Mouse (Mus musculus) heart, embryonic 11.5 days (tissue): Measurements from ENCODE around the gene Dgkg. TPM values are rescaled to one million over a fixed set of nuclear protein-coding genes. Genes with fewer than 3 reads are reported as not detected.

ENCODE experiments used
- ATAC-seq: fragments of 200-750 bp; cut with Nextera tagmentation; replicated peaks from 2 replicates; pipeline ENCODE4 v1.8.0; 2017; ENCODE audit warnings: moderate library complexity; ENCODE audit not compliant: insufficient number of reproducible peaks, low FRiP score, low TSS enrichment
- H3K27ac ChIP-seq: fragments of 300-500 bp; sonication (generic); 2 replicates; pipeline ENCODE4 v1.5.1; 2014; ENCODE audit warnings: mild to moderate bottlenecking, low read depth, low read length
- H3K27me3 ChIP-seq: fragments of 300-500 bp; sonication (generic); 2 replicates; pipeline ENCODE4 v1.6.1; 2014; ENCODE audit warnings: mild to moderate bottlenecking, low read length, mixed read lengths; ENCODE audit not compliant: control insufficient read depth, insufficient read depth
- H3K36me3 ChIP-seq: fragments of 300-500 bp; sonication (generic); 2 replicates; pipeline ENCODE4 v1.6.1; 2014; ENCODE audit warnings: mild to moderate bottlenecking, low read length, moderate library complexity, mixed read lengths; ENCODE audit not compliant: control insufficient read depth, insufficient read depth
- H3K4me1 ChIP-seq: fragments of 300-500 bp; sonication (generic); 2 replicates; pipeline ENCODE4 v1.6.1; 2014; ENCODE audit warnings: low read length; ENCODE audit not compliant: control insufficient read depth, insufficient read depth
- H3K4me2 ChIP-seq: fragments of 300-500 bp; sonication (generic); 2 replicates; pipeline ENCODE4 v1.6.1; 2014; ENCODE audit warnings: mild to moderate bottlenecking, moderate library complexity
- H3K4me3 ChIP-seq: fragments of 300-500 bp; sonication (generic); 2 replicates; pipeline ENCODE4 v1.5.1; 2014; ENCODE audit warnings: low read depth, low read length
- H3K9ac ChIP-seq: fragments of 300-500 bp; sonication (generic); 2 replicates; pipeline ENCODE4 v1.6.1; 2014; ENCODE audit warnings: mild to moderate bottlenecking, low read depth, low read length, moderate library complexity
- H3K9me3 ChIP-seq: fragments of 300-500 bp; sonication (generic); replicated peaks from 2 replicates; pipeline ENCODE4 v1.6.1; 2016; ENCODE audit warnings: low read length; ENCODE audit not compliant: control insufficient read depth
- WGBS: fragments of 180-500 bp; shearing (Covaris S2); extraction: QIAGEN DNeasy Blood & Tissue Kit; methylation state at CpG from one replicate; pipeline ENCODE4 v1.1.7; 2014; ENCODE audit not compliant: insufficient replicate concordance; 5-methylcytosine and 5-hydroxymethylcytosine counted together
- polyA plus RNA-seq: library from polyadenylated mRNA; unstranded; fragments of >200 nt; fragmentation: Nextera tagmentation; extraction: Ambion mirVana; gene quantifications from 2 replicates; pipeline ENCODE4 v1.2.1, GENCODE M21; 2014

Dgkg gene
- polyA plus RNA-seq, 1 experiment from 2014 or later = 0.44 TPM

DNA sequence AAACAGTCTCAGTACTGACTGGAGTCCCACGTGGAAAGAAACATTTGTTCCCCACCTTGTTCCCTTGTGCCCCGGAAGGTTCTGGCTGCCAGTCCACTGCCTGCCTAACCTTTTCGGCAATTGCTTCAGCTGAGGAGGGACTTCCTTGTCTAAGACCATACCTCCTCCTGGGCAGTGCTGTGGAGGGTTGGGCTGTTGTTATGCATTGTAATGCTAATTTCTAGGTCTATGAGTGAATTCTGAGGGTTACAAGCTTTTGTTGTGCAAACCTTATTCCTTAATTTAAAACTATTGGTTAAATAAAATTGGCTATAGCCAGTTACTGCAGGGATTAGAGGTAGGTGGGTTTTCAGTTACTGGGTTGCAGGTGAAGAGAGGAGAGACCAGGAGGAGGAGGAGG lies 19.7 kb downstream of the Dgkg start:
- Histone ChIP-seq H3K27ac (no peak overlapping the region), H3K9ac (no peak overlapping the region), H3K9me3 (no peaks in the 10 kb centered on the region), H3K36me3 (no peaks in the 10 kb centered on the region), H3K4me3 (no peak overlapping the region), H3K27me3 (no peaks in the 10 kb centered on the region), H3K4me1 (no peaks in the 10 kb centered on the region), H3K4me2 (no peak overlapping the region)
- ATAC-seq = no peak
- 56% methylated on average over 3 of the region's 3 CpGs for WGBS

DNA sequence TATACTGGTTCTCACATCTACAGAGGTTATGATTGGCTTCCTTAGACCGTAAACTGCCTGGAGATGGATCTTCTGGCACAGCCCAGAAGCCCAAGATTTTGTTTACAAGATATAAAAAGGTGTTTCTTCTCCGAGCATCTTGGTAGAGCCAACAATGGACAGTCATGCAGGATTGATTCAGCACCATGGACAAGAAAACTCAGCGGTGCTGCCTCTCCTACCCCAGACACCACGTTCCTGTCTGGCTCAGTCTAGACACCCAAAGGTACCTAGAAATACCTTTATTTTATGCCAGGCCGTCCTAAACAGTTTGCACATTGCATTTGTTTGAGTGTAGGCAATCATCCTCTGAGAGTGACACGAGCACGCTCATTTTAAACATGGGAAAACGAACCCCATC lies 21.3 kb downstream of the Dgkg start:
- Histone ChIP-seq H3K9me3 (no peaks in the 10 kb centered on the region), H3K27me3 (no peaks in the 10 kb centered on the region), H3K9ac (no peak overlapping the region), H3K4me2 (no peak overlapping the region), H3K27ac (no peak overlapping the region), H3K36me3 (no peaks in the 10 kb centered on the region), H3K4me1 (no peaks in the 10 kb centered on the region), H3K4me3 (no peak overlapping the region)
- ATAC-seq = no peak
- WGBS = 56% methylated on average over 8 of the region's 8 CpGs

GRCm38 (mm10) chr16:22633063-22633462 lies 24.0 kb downstream of the Dgkg start:
- Histone ChIP-seq H3K4me2 (no peak overlapping the region), H3K9ac (no peak overlapping the region), H3K27ac (no peak overlapping the region), H3K4me3 (no peak overlapping the region), H3K36me3 (no peaks in the 10 kb centered on the region), H3K9me3 (no peaks in the 10 kb centered on the region), H3K4me1 (no peaks in the 10 kb centered on the region), H3K27me3 (no peaks in the 10 kb centered on the region)
- 79% methylated on average over 4 of the region's 4 CpGs for WGBS
- ATAC-seq = no peak

DNA sequence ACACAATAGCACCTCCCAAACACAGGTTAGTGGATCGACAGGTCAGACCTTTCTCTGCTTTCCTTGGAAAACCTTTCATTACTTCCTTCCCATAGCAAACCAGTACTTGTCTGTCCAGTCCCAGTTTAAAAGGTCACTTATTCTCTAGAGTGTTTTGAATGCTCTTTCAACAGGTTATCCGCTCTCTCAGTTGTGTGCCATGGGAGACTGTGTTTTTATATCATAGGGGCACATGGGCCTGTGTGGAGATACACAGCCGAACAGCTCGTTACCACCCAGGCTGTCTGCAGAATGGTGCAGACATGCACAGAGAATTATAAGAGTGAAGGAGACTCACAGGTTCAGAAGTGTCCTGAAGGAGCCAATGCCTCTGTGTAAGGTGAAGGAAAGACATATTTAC lies 26.7 kb downstream of the Dgkg start:
- Histone ChIP-seq H3K27ac (no peak overlapping the region), H3K9ac (no peak overlapping the region), H3K4me1 (no peaks in the 10 kb centered on the region), H3K9me3 (no peaks in the 10 kb centered on the region), H3K4me2 (no peak overlapping the region), H3K27me3 (no peaks in the 10 kb centered on the region), H3K4me3 (no peak overlapping the region), H3K36me3 (no peaks in the 10 kb centered on the region)
- no peak for ATAC-seq
- WGBS = 81% methylated on average over 4 of the region's 4 CpGs

- WGBS = 81% methylated on average over 4 of the region's 4 CpGs
- Histone ChIP-seq H3K4me1 (no peaks in the 10 kb centered on the region), H3K27me3 (no peaks in the 10 kb centered on the region), H3K4me3 (no peak overlapping the region), H3K36me3 (no peaks in the 10 kb centered on the region), H3K27ac (no peak overlapping the region), H3K9ac (no peak overlapping the region), H3K4me2 (no peak overlapping the region), H3K9me3 (no peaks in the 10 kb centered on the region)
- ATAC-seq = no peak
Observed at GRCm38 (mm10) chr16:22629900-22630299, 27.1 kb downstream of the Dgkg start.

DNA sequence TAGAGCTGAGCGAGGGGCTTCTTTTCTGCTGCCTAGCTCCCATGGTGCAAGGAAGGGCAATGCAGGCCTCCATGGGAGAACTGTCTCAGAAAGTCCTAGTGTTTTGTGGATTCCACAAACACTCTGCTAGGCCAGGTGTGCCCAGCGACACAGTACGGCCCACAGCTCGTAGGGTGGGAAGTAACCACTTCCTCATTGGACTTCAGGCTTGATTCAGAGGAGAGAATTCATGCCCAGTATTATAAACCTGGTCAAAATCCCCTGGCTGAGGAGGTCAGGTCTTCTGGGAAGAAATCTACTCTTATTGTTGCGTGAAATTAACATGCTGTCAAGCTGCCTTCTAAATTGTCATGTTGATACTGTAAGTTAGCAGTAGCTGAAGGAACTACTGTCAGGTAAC lies 31.0 kb downstream of the Dgkg start:
- Histone ChIP-seq H3K4me3 (no peak overlapping the region), H3K27me3 (no peaks in the 10 kb centered on the region), H3K36me3 (no peaks in the 10 kb centered on the region), H3K9ac (no peak overlapping the region), H3K4me2 (no peak overlapping the region), H3K9me3 (no peaks in the 10 kb centered on the region), H3K27ac (no peak overlapping the region), H3K4me1 (no peaks in the 10 kb centered on the region; the same call in 1 of the 2 replicates)
- 88% methylated on average over 5 of the region's 5 CpGs for WGBS
- no peak for ATAC-seq

DNA sequence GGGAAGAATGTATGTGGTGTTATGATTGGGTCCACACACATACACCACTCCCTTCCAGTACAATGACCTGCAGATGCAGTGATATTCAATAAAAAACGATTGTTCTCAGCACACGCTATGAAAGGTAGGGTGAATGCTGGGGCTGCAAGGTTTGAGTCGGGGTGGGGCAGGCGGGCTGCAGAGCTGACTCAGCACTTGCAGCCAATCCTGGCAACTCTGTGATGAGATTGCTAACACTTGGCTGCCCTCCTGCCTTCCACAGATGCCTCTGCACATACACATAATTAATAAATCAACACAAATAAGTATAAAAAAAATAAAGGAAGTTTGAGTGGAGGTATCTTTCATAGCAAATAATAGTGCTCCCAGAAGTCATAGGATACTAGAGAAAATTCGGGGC lies 31.6 kb downstream of the Dgkg start:
- ATAC-seq = no peak
- 72% methylated on average over 5 of the region's 5 CpGs for WGBS
- Histone ChIP-seq H3K9me3 (no peaks in the 10 kb centered on the region), H3K27me3 (no peaks in the 10 kb centered on the region), H3K27ac (no peak overlapping the region), H3K36me3 (no peaks in the 10 kb centered on the region), H3K4me3 (no peak overlapping the region), H3K9ac (no peak overlapping the region), H3K4me2 (no peak overlapping the region), H3K4me1 (no peaks in the 10 kb centered on the region; the same call in 1 of the 2 replicates)

DNA sequence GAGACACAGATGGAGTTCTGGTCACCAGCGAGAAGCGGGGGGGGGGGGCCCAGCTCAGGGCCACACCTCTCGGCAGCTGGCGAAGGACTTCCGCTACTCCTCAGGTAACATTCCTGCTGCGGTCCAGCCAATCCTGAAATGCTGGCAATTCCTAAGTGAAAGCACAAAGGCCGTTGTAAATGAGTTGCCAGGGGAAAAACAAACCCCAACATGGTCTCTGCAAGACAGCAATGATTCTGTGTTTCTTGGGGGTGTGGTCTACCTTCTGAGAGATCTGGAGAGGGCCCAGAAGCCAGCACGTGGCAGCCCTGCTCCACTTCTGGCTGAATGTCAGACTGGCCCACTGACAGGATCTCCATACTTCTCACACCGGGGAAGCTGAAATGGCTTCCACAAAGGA lies 34.7 kb downstream of the Dgkg start:
- no peak overlapping the region for H3K9ac ChIP-seq
- no peaks in the 10 kb centered on the region; the same call in 1 of the 2 replicates for H3K4me1 ChIP-seq
- H3K36me3 ChIP-seq = no peaks in the 10 kb centered on the region
- no peaks in the 10 kb centered on the region for H3K9me3 ChIP-seq
- no peak overlapping the region for H3K4me2 ChIP-seq
- H3K27ac ChIP-seq = no peak overlapping the region
- no peak for ATAC-seq
- H3K27me3 ChIP-seq = no peaks in the 10 kb centered on the region
- no peak overlapping the region for H3K4me3 ChIP-seq
- 27% methylated on average over 9 of the region's 9 CpGs for WGBS

DNA sequence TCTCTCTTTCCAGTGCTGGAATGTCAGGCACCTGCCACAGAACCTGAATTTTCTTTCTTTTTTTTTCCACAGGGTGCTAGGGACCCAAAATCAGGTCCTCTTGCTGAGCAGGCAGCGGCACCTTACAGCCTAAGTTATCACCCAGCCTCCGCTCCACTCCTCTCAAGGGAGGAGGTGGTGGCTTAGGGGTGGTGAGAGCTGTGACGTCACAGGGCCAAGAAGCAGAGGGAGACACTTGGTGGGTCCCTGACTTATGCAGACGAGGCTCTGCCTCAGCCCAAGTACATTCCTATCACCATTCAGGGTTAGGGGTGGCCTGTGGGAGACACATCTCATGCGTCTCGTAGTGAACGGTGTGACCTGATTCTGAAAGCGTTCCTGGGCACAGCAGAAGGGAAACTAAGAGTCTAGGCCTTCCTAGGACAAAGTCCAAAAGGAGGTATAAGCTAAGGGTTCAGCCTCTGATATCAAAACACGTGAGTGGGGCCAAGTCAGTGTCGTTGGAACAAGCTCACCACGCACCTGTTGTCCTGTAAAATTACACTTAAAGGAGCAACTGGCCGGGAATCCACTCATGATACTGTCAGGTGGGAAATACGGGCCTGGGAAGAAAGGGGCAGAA lies 35.6 kb downstream of the Dgkg start:
- Histone ChIP-seq H3K27me3 (no peaks in the 10 kb centered on the region), H3K4me3 (no peak overlapping the region), H3K9ac (no peak overlapping the region), H3K4me2 (no peak overlapping the region), H3K36me3 (no peaks in the 10 kb centered on the region), H3K27ac (no peak overlapping the region), H3K9me3 (no peaks in the 10 kb centered on the region), H3K4me1 (no peaks in the 10 kb centered on the region; the same call in 1 of the 2 replicates)
- ATAC-seq = no peak
- 71% methylated on average over 13 of the region's 13 CpGs for WGBS
